Mouse (Mus musculus) ovary, adult 10 weeks (tissue): ENCODE measurements around the gene Gm1527. TPM values are rescaled to one million over a fixed set of nuclear protein-coding genes. Genes with fewer than 3 reads are reported as not detected.

Experiments
- polyA plus RNA-seq: library from polyadenylated mRNA; stranded (reverse); fragments of 350-450 nt; fragmentation: Illumina TruSeq; extraction: RNeasy Lipid Tissue Mini Kit (QIAGEN cat#74804); gene quantifications from one replicate; pipeline ENCODE4 v1.2.3, GENCODE M21; 2014

Gm1527 gene
- polyA plus RNA-seq = not detected

DNA sequence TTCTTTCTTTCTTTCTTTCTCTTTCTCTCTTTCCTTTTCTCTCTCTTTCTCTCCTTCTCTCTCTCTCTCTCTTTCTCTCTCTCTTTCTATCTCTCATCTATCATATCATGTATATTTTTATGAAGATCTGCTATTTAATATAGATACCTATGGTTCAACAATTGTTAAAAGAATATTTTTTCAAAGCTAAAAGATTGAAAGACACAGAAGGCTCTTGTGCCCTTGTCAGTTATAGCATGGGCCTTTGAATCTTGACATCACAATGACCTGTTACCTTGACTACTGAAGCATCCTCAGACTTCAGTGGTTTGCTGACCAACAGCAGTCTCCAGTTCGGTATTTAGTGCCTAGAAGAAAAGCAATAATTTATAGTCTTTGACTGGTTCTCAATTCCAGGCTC is at the start of gene Gm1527:
TSS of gene Gm1527 (plus strand) at position 301 of the 400 bp plus-strand sequence.

Other genes starting within 250 kb of the Gm1527 start
- 0.57 TPM for gene Slc2a2, start 194.7 kb upstream of the Gm1527 start, polyA plus RNA-seq
- gene Eif5a2, start 111.3 kb upstream of the Gm1527 start, polyA plus RNA-seq = 19.6 TPM
- 766 TPM for gene Rpl22l1, start 87.2 kb upstream of the Gm1527 start, polyA plus RNA-seq
- gene Egfem1, start 189.4 kb downstream of the Gm1527 start, polyA plus RNA-seq = not detected